Mouse (Mus musculus): ENCODE measurements at regions not wholly inside any gene's neighbourhood (a gene's known extent, or its start where the extent isn't known, plus 50 kb on each side); places are given as distances from the start of the nearest gene placed in this dataset.

GRCm38 (mm10) chr14:105429664-105430257 is 171.4 kb downstream of the Ndfip2 start:
- Histone ChIP-seq H3K4me1 (replicated peaks; ENCODE audit: insufficient read depth, low read length) (peaks cover 8% of the 10 kb centered on the region; the same call in 1 of the 2 replicates), H3K27ac (no peak overlapping the region), H3K4me2 (ENCODE audit: low read length) (no peak overlapping the region), H3K9ac (ENCODE audit: low read depth, low read length) (no peak overlapping the region), H3K36me3 (ENCODE audit: insufficient read depth, low read length) (no peaks in the 10 kb centered on the region), H3K9me3 (replicated peaks; ENCODE audit: low read length) (no peaks in the 10 kb centered on the region), H3K27me3 (ENCODE audit: insufficient read depth, low read length) (no peaks in the 10 kb centered on the region), H3K4me3 (replicated peaks; ENCODE audit: low read depth, low read length) (no peak overlapping the region)
- ATAC-seq (replicated peaks; ENCODE audit: low FRiP score, low read depth) (no peak), DNase-seq (ENCODE audit: low spot score) (peak; percentile 66)
- TF ChIP-seq CTCF (IDR thresholded peaks at IDR 0.05; ENCODE audit: low read depth), result no peak
- 67% methylated on average over 5 of the region's 5 CpGs for WGBS

- H3K9ac ChIP-seq (ENCODE audit: low read depth, low read length), result no peak overlapping the region
- 13% methylated on average over 17 of the region's 17 CpGs for WGBS
- H3K4me3 ChIP-seq (replicated peaks; ENCODE audit: low read depth, low read length), result peak overlapping the region; percentile 13; the same call in 1 of the 2 replicates
- ATAC-seq (replicated peaks; ENCODE audit: low FRiP score, low read depth) (peak; percentile 95), DNase-seq (ENCODE audit: low spot score) (peak; percentile 60)
- H3K27ac ChIP-seq, result peak overlapping the region; percentile 31; the same call in 1 of the 2 replicates
- no peaks in the 10 kb centered on the region for H3K36me3 ChIP-seq (ENCODE audit: insufficient read depth, low read length)
- no peaks in the 10 kb centered on the region for H3K27me3 ChIP-seq (ENCODE audit: insufficient read depth, low read length)
- H3K4me2 ChIP-seq (ENCODE audit: low read length), result peak overlapping the region; percentile 41
- H3K4me1 ChIP-seq (replicated peaks; ENCODE audit: insufficient read depth, low read length), result peaks cover 8% of the 10 kb centered on the region; the same call in 1 of the 2 replicates
- no peaks in the 10 kb centered on the region for H3K9me3 ChIP-seq (replicated peaks; ENCODE audit: low read length)
- peak; percentile 55 for TF ChIP-seq CTCF (IDR thresholded peaks at IDR 0.05; ENCODE audit: low read depth)
Observed at GRCm38 (mm10) chr14:105427474-105427901, 169.1 kb downstream of the Ndfip2 start.

- no peak overlapping the region for H3K27ac ChIP-seq
- H3K27me3 ChIP-seq (ENCODE audit: insufficient read depth, low read length), result no peaks in the 10 kb centered on the region
- H3K9ac ChIP-seq (ENCODE audit: low read depth, low read length), result no peak overlapping the region
- no peaks in the 10 kb centered on the region for H3K36me3 ChIP-seq (ENCODE audit: insufficient read depth, low read length)
- no peak overlapping the region for H3K4me3 ChIP-seq (replicated peaks; ENCODE audit: low read depth, low read length)
- ATAC-seq (replicated peaks; ENCODE audit: low FRiP score, low read depth), result no peak
- DNase-seq (ENCODE audit: low spot score), result peak; percentile 25
- H3K4me1 ChIP-seq (replicated peaks; ENCODE audit: insufficient read depth, low read length), result peaks cover 8% of the 10 kb centered on the region; the same call in 1 of the 2 replicates
- H3K9me3 ChIP-seq (replicated peaks; ENCODE audit: low read length), result no peaks in the 10 kb centered on the region
- TF ChIP-seq CTCF (IDR thresholded peaks at IDR 0.05; ENCODE audit: low read depth), result no peak
- 48% methylated on average over 19 of the region's 19 CpGs for WGBS
- H3K4me2 ChIP-seq (ENCODE audit: low read length), result peak overlapping the region; percentile 41
Observed at GRCm38 (mm10) chr14:105426597-105427334, 168.4 kb downstream of the Ndfip2 start.

- ATAC-seq (replicated peaks; ENCODE audit: low FRiP score, low read depth) (no peak), DNase-seq (ENCODE audit: low spot score) (no peak)
- H3K27ac ChIP-seq, result no peak overlapping the region
Observed at GRCm38 (mm10) chr14:105417967-105418366, 159.6 kb downstream of the Ndfip2 start.

GRCm38 (mm10) chr14:105417458-105417960 is 159.1 kb downstream of the Ndfip2 start:
- Histone ChIP-seq H3K4me1 (replicated peaks; ENCODE audit: insufficient read depth, low read length) (no peaks in the 10 kb centered on the region), H3K27me3 (ENCODE audit: insufficient read depth, low read length) (no peaks in the 10 kb centered on the region), H3K4me3 (replicated peaks; ENCODE audit: low read depth, low read length) (no peak overlapping the region), H3K27ac (no peak overlapping the region), H3K9ac (ENCODE audit: low read depth, low read length) (no peak overlapping the region), H3K9me3 (replicated peaks; ENCODE audit: low read length) (no peaks in the 10 kb centered on the region), H3K36me3 (ENCODE audit: insufficient read depth, low read length) (no peaks in the 10 kb centered on the region), H3K4me2 (ENCODE audit: low read length) (no peak overlapping the region)
- 59% methylated on average over 8 of the region's 8 CpGs for WGBS
- TF ChIP-seq CTCF (IDR thresholded peaks at IDR 0.05; ENCODE audit: low read depth), result no peak
- DNase-seq (ENCODE audit: low spot score) (no peak), ATAC-seq (replicated peaks; ENCODE audit: low FRiP score, low read depth) (no peak)

More at GRCm38 (mm10) chr14:105417967-105418366, 159.6 kb downstream of the Ndfip2 start:
- Histone ChIP-seq H3K27me3 (ENCODE audit: insufficient read depth, low read length) (no peaks in the 10 kb centered on the region), H3K36me3 (ENCODE audit: insufficient read depth, low read length) (no peaks in the 10 kb centered on the region), H3K4me1 (replicated peaks; ENCODE audit: insufficient read depth, low read length) (no peaks in the 10 kb centered on the region), H3K4me3 (replicated peaks; ENCODE audit: low read depth, low read length) (no peak overlapping the region), H3K9me3 (replicated peaks; ENCODE audit: low read length) (no peaks in the 10 kb centered on the region), H3K4me2 (ENCODE audit: low read length) (no peak overlapping the region), H3K9ac (ENCODE audit: low read depth, low read length) (no peak overlapping the region)
- no peak for TF ChIP-seq CTCF (IDR thresholded peaks at IDR 0.05; ENCODE audit: low read depth)
- WGBS, result 59% methylated on average over 4 of the region's 4 CpGs

- Histone ChIP-seq H3K27ac (no peak overlapping the region), H3K9ac (ENCODE audit: low read depth, low read length) (no peak overlapping the region), H3K27me3 (ENCODE audit: insufficient read depth, low read length) (no peaks in the 10 kb centered on the region), H3K9me3 (replicated peaks; ENCODE audit: low read length) (no peaks in the 10 kb centered on the region), H3K4me3 (replicated peaks; ENCODE audit: low read depth, low read length) (no peak overlapping the region), H3K4me1 (replicated peaks; ENCODE audit: insufficient read depth, low read length) (no peaks in the 10 kb centered on the region), H3K4me2 (ENCODE audit: low read length) (no peak overlapping the region), H3K36me3 (ENCODE audit: insufficient read depth, low read length) (no peaks in the 10 kb centered on the region)
- DNase-seq (ENCODE audit: low spot score) (no peak), ATAC-seq (replicated peaks; ENCODE audit: low FRiP score, low read depth) (no peak)
- 36% methylated on average over 7 of the region's 7 CpGs for WGBS
- TF ChIP-seq CTCF (IDR thresholded peaks at IDR 0.05; ENCODE audit: low read depth), result no peak
Observed at GRCm38 (mm10) chr14:105416964-105417363, 158.6 kb downstream of the Ndfip2 start.
